Mouse (Mus musculus) thymus, postnatal 10 days (tissue): ENCODE measurements around the gene Vmn1r18.
A peak's percentile ranks its signal among the peaks of the same experiment; 100 is the strongest.
"Not testable (repeated sequence)": the region's sequence is repeated elsewhere in the genome, so short reads cannot be mapped to it uniquely, and the experiment has no call there.

Experiments
- DNase-seq, 2 experiments: peaks; one replicate each; pipeline ENCODE4 v3.0.0; 2021; ENCODE audit warnings: low spot score in 2 of 2

Vmn1r18 gene

GRCm38 (mm10) chr6:57395683-57396082, at the start of gene Vmn1r18:
TSS of gene Vmn1r18 (minus strand) at chr6:57395783.
- no peak for DNase-seq

GRCm38 (mm10) chr6:57431196-57431595, 35.6 kb upstream of the Vmn1r18 start:
- DNase-seq, result peak in 1 of 2 experiments; percentile 5

- no peak for DNase-seq
Measured at GRCm38 (mm10) chr6:57428630-57429029, 33.0 kb upstream of the Vmn1r18 start, which contains the start of gene Vmn1r20. TSS of gene Vmn1r20 (plus strand) at chr6:57428930.

GRCm38 (mm10) chr6:57403480-57403879, 7.9 kb upstream of the Vmn1r18 start, which contains the start of gene Vmn1r19:
TSS of gene Vmn1r19 (plus strand) at chr6:57403780.
- not testable (repeated sequence) for DNase-seq

- DNase-seq, result no peak
Measured at GRCm38 (mm10) chr6:57367496-57367895, 28.1 kb downstream of the Vmn1r18 start.

- DNase-seq, result not testable (repeated sequence)
Measured at GRCm38 (mm10) chr6:57365866-57366265, 29.7 kb downstream of the Vmn1r18 start.

GRCm38 (mm10) chr6:57363627-57364026, 32.0 kb downstream of the Vmn1r18 start, which contains the start of gene Vmn1r17:
TSS of gene Vmn1r17 (minus strand) at chr6:57363727.
- no peak for DNase-seq

- no peak for DNase-seq
Measured at GRCm38 (mm10) chr6:57356864-57357263, 38.7 kb downstream of the Vmn1r18 start.

GRCm38 (mm10) chr6:57329394-57329793, 66.2 kb downstream of the Vmn1r18 start, which contains the start of gene Vmn1r16:
TSS of gene Vmn1r16 (minus strand) at chr6:57329494.
- DNase-seq, result no peak
